Mouse (Mus musculus): Measurements from ENCODE around the gene Ttn.

The Ttn gene

GRCm38 (mm10) chr2:76814048-76814817 lies 168.1 kb downstream of the Ttn start:
- DNase-seq = no peak

GRCm38 (mm10) chr2:76811160-76811559 lies 171.2 kb downstream of the Ttn start:
- no peak for DNase-seq

GRCm38 (mm10) chr2:76808334-76808733 lies 174.0 kb downstream of the Ttn start:
- DNase-seq = no peak

- no peak for DNase-seq
Measured at GRCm38 (mm10) chr2:76807284-76807683, 175.1 kb downstream of the Ttn start.

- DNase-seq = no peak
Measured at GRCm38 (mm10) chr2:76806861-76807260, 175.5 kb downstream of the Ttn start.

- no peak for DNase-seq
Measured at GRCm38 (mm10) chr2:76806376-76806775, 176.0 kb downstream of the Ttn start.

GRCm38 (mm10) chr2:76805191-76805892 lies 177.0 kb downstream of the Ttn start:
- DNase-seq = no peak

- DNase-seq = no peak
Measured at GRCm38 (mm10) chr2:76784171-76784570, 198.2 kb downstream of the Ttn start.

GRCm38 (mm10) chr2:76780792-76781191 lies 201.6 kb downstream of the Ttn start:
- no peak for DNase-seq

- no peak for DNase-seq
Measured at GRCm38 (mm10) chr2:76769831-76770230, 212.5 kb downstream of the Ttn start.

GRCm38 (mm10) chr2:76767231-76767630 lies 215.1 kb downstream of the Ttn start:
- no peak for DNase-seq

GRCm38 (mm10) chr2:76764526-76764925 lies 217.8 kb downstream of the Ttn start:
- no peak for DNase-seq

- no peak for DNase-seq
Measured at GRCm38 (mm10) chr2:76762154-76762553, 220.2 kb downstream of the Ttn start.

GRCm38 (mm10) chr2:76756461-76756860 lies 225.9 kb downstream of the Ttn start:
- no peak for DNase-seq

- no peak for DNase-seq
Measured at GRCm38 (mm10) chr2:76751993-76752392, 230.4 kb downstream of the Ttn start.

- DNase-seq = no peak
Measured at GRCm38 (mm10) chr2:76749341-76750110, 232.8 kb downstream of the Ttn start.

GRCm38 (mm10) chr2:76748696-76749095 lies 233.7 kb downstream of the Ttn start:
- no peak for DNase-seq

GRCm38 (mm10) chr2:76719650-76720049 lies 262.7 kb downstream of the Ttn start:
- DNase-seq = no peak

- peak; percentile 20 for DNase-seq
Measured at GRCm38 (mm10) chr2:76714984-76715383, 267.4 kb downstream of the Ttn start.

GRCm38 (mm10) chr2:76708512-76708911 lies 273.8 kb downstream of the Ttn start:
- DNase-seq = no peak

- no peak for DNase-seq
Measured at GRCm38 (mm10) chr2:76705655-76706054, 276.7 kb downstream of the Ttn start.

GRCm38 (mm10) chr2:76702751-76703150 lies 279.6 kb downstream of the Ttn start:
- DNase-seq = no peak

GRCm38 (mm10) chr2:76702188-76702587 lies 280.2 kb downstream of the Ttn start:
- DNase-seq = no peak

- DNase-seq = no peak
Measured at GRCm38 (mm10) chr2:76695290-76695689, 287.1 kb downstream of the Ttn start.
